Mouse (Mus musculus) ES-E14 (cell line): ENCODE results near the gene Amer2.

ENCODE experiments used
- CHD2 ChIP-seq: IDR thresholded peaks from 2 replicates; pipeline ENCODE4 v1.6.1; 2014; ENCODE audit warnings: mild to moderate bottlenecking, low read depth, low read length, inconsistent platforms
- HCFC1 ChIP-seq: IDR thresholded peaks from 2 replicates; pipeline ENCODE4 v1.6.1; 2012; ENCODE audit warnings: low read length, inconsistent platforms, borderline replicate concordance; ENCODE audit not compliant: insufficient read depth
- MAFK ChIP-seq: IDR thresholded peaks from 2 replicates; pipeline ENCODE4 v1.6.1; 2014; ENCODE audit warnings: mild to moderate bottlenecking, low read depth, low read length, inconsistent platforms; ENCODE audit not compliant: insufficient read depth
- ZC3H11A ChIP-seq: IDR thresholded peaks from 2 replicates; pipeline ENCODE4 v1.6.1; 2012; ENCODE audit warnings: low read depth, mild to moderate bottlenecking, inconsistent platforms, low read length, borderline replicate concordance
- ZNF384 ChIP-seq: IDR thresholded peaks from 2 replicates; pipeline ENCODE4 v1.6.1; 2012; ENCODE audit warnings: low read depth, low read length, inconsistent platforms

GRCm38 (mm10) chr14:60378057-60378565, 5.1 kb downstream of the Amer2 start:
- TF ChIP-seq HCFC1: no peak
- TF ChIP-seq ZNF384: no peak
- TF ChIP-seq ZC3H11A: no peak
- TF ChIP-seq MAFK: no peak
- no peak for TF ChIP-seq CHD2
